ENCODE assay signal across 9 mouse cellular contexts in the genomic region with DNA sequence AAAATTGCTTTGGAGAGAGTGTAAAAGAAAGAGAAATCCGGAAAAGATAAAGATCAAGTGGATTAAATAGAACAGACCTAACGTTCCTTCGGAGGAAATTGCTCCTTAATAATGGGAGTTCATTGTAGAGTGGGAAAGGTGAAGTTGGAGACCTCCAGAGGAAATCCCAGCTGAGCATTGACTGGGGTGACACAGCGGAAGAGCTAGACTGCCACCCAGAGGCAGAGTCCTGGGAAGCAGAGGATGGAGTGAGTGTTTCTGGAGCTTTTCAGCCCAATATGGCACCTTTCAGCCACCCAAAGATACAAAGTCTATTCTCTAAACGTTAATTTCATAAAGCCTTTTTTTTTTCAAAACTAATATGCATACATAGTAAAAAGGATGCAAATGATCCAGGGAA.
DNase-seq lines count a peak whose midpoint lies in the region; ATAC-seq and TF ChIP-seq lines count a peak whose summit lies in the region.
"Had no signal": no experiment of that assay in that cellular context is flagged by ENCODE, and none has a peak within 500 bp of the region (broad histone marks: within the 10 kb centered on the region; RNA-seq: fewer than 3 reads in every experiment).

No protein-coding gene starts in this region.

- H3K27me3 ChIP-seq in hindbrain, postnatal 0 days (ENCODE audit: insufficient read depth, low read length), result no peaks in the 10 kb centered on the region
- H3K27me3 ChIP-seq: hindbrain, embryonic 15.5 days had no signal

- peak; percentile 20 to 31 for DNase-seq in frontal cortex, postnatal 36 days (ENCODE audit: low spot score in 2 of 2)
- DNase-seq in frontal cortex, postnatal 14 days (ENCODE audit: low spot score in 2 of 2), result no peak
- peak; percentile 48 for DNase-seq in ovary, postnatal 36 days (ENCODE audit: low spot score)
- DNase-seq in ovary, postnatal 14 days (ENCODE audit: low spot score), result no peak
- peak; percentile 65 for DNase-seq in hindbrain, postnatal 0 days (ENCODE audit: low spot score)
- DNase-seq in retina, embryonic 14.5 days (ENCODE audit: low spot score), result peak; percentile 55
- no peak for DNase-seq in gastrocnemius, adult 18-20 months (ENCODE audit: low spot score)
- DNase-seq in layer of hippocampus, adult 9-10 months (ENCODE audit: low spot score), result no peak

- peak; percentile 71 for TF ChIP-seq CTCF in hindbrain, postnatal 0 days (IDR thresholded peaks at IDR 0.05; ENCODE audit: low read depth)

- no peak overlapping the region for H3K9ac ChIP-seq in hindbrain, postnatal 0 days (replicated peaks; ENCODE audit: low read length)
- H3K9ac ChIP-seq: hindbrain, embryonic 15.5 days had no signal

- H3K4me2 ChIP-seq in hindbrain, postnatal 0 days (ENCODE audit: low read depth, low read length), result no peak overlapping the region
- H3K4me2 ChIP-seq: hindbrain, embryonic 15.5 days had no signal

- H3K27ac ChIP-seq in hindbrain, postnatal 0 days, result no peak overlapping the region
- H3K27ac ChIP-seq: hindbrain, embryonic 15.5 days had no signal

- no peak for ATAC-seq in hindbrain, postnatal 0 days

- H3K4me1 ChIP-seq in hindbrain, postnatal 0 days (ENCODE audit: insufficient read depth, low read length), result no peaks in the 10 kb centered on the region
- H3K4me1 ChIP-seq: hindbrain, embryonic 15.5 days had no signal

- H3K4me3 ChIP-seq in hindbrain, postnatal 0 days (ENCODE audit: low read length), result no peak overlapping the region
- H3K4me3 ChIP-seq: hindbrain, embryonic 15.5 days had no signal

- H3K9me3 ChIP-seq in hindbrain, postnatal 0 days (ENCODE audit: low read length), result no peaks in the 10 kb centered on the region
- H3K9me3 ChIP-seq: hindbrain, embryonic 15.5 days had no signal

- 35% methylated on average over 5 of the region's 5 CpGs for WGBS in hindbrain, postnatal 0 days

- H3K36me3 ChIP-seq in hindbrain, postnatal 0 days (ENCODE audit: insufficient read depth, low read length), result no peaks in the 10 kb centered on the region
- H3K36me3 ChIP-seq: hindbrain, embryonic 15.5 days had no signal

Comparison
In these comparisons a context has a peak if more than half of its experiments do, and no peak if none do; other contexts are left out.
1. DNase-seq: peak in frontal cortex, postnatal 36 days (2 of 2), ovary, postnatal 36 days (single experiment), hindbrain, postnatal 0 days (single experiment) and retina, embryonic 14.5 days (single experiment); none in frontal cortex, postnatal 14 days (0 of 2), ovary, postnatal 14 days (single experiment), gastrocnemius, adult 18-20 months (single experiment) and layer of hippocampus, adult 9-10 months (single experiment).